Mouse (Mus musculus) midbrain, embryonic 15.5 days (tissue): Measurements from ENCODE around the gene Ndufa7. TPM values are rescaled to one million over a fixed set of nuclear protein-coding genes. Genes with fewer than 3 reads are reported as not detected.
"Not testable (repeated sequence)": the region's sequence is repeated elsewhere in the genome, so short reads cannot be mapped to it uniquely, and the experiment has no call there.

ENCODE experiments used
- ATAC-seq: fragments of 200-750 bp; cut with Nextera tagmentation; replicated peaks from 2 replicates; pipeline ENCODE4 v1.8.0; 2017; ENCODE audit warnings: moderate TSS enrichment
- H3K27ac ChIP-seq: fragments of 300-500 bp; sonication (generic); 2 replicates; pipeline ENCODE4 v1.5.1; 2015; ENCODE audit warnings: mild to moderate bottlenecking, inconsistent platforms
- H3K27me3 ChIP-seq: fragments of 300-500 bp; sonication (generic); replicated peaks from 2 replicates; pipeline ENCODE4 v1.6.1; 2015; ENCODE audit warnings: inconsistent platforms
- H3K36me3 ChIP-seq: fragments of 300-500 bp; sonication (generic); replicated peaks from 2 replicates; pipeline ENCODE4 v1.6.1; 2015; ENCODE audit warnings: inconsistent platforms
- H3K4me1 ChIP-seq: fragments of 300-500 bp; sonication (generic); 2 replicates; pipeline ENCODE4 v1.6.1; 2015; ENCODE audit warnings: inconsistent platforms
- H3K4me2 ChIP-seq: fragments of 300-500 bp; sonication (generic); 2 replicates; pipeline ENCODE4 v1.6.1; 2015; ENCODE audit warnings: inconsistent platforms, mild to moderate bottlenecking, moderate library complexity
- H3K4me3 ChIP-seq: fragments of 300-500 bp; sonication (generic); 2 replicates; pipeline ENCODE4 v1.5.1; 2015; ENCODE audit warnings: mild to moderate bottlenecking, inconsistent platforms
- H3K9ac ChIP-seq: fragments of 300-500 bp; sonication (generic); 2 replicates; pipeline ENCODE4 v1.6.1; 2015; ENCODE audit warnings: mild to moderate bottlenecking, inconsistent platforms
- H3K9me3 ChIP-seq: fragments of 300-500 bp; sonication (generic); 2 replicates; pipeline ENCODE4 v1.6.1; 2016; ENCODE audit warnings: inconsistent platforms
- WGBS: fragments of 180-500 bp; shearing (Covaris S2); methylation state at CpG from one replicate; pipeline ENCODE4 v1.1.7; 2015; ENCODE audit warnings: mixed read lengths; 5-methylcytosine and 5-hydroxymethylcytosine counted together
- microRNA-seq: library from miRNA; unstranded; fragments of <30 nt; microRNA quantifications from one replicate; pipeline ENCODE4, GENCODE M21; 2016
- polyA plus RNA-seq: library from polyadenylated mRNA; unstranded; fragments of >200 nt; fragmentation: Nextera tagmentation; extraction: Ambion mirVana; gene quantifications from 2 replicates; pipeline ENCODE4 v1.2.1, GENCODE M21; 2015

Gene Ndufa7
- polyA plus RNA-seq, 1 experiment from 2014 or later, result 467 TPM

GRCm38 (mm10) chr17:33844196-33844595, 19.8 kb downstream of the Ndufa7 start:
- Histone ChIP-seq H3K27me3 (no peaks in the 10 kb centered on the region), H3K9ac (peak overlapping the region; percentile 64; the same call in 1 of the 2 replicates), H3K4me3 (peak overlapping the region; percentile 69)

GRCm38 (mm10) chr17:33848139-33848538, 23.8 kb downstream of the Ndufa7 start:
- Histone ChIP-seq H3K4me2 (no peak overlapping the region), H3K36me3 (peaks cover 18% of the 10 kb centered on the region; the same call in 1 of the 2 replicates), H3K4me3 (no peak overlapping the region), H3K4me1 (peaks cover 20% of the 10 kb centered on the region), H3K9ac (no peak overlapping the region), H3K27me3 (no peaks in the 10 kb centered on the region), H3K27ac (no peak overlapping the region), H3K9me3 (no peaks in the 10 kb centered on the region)
- no peak for ATAC-seq
- 93% methylated on average over 8 of the region's 8 CpGs for WGBS

More at GRCm38 (mm10) chr17:33844196-33844595, 19.8 kb downstream of the Ndufa7 start:
- Histone ChIP-seq H3K36me3 (peaks cover 12% of the 10 kb centered on the region; the same call in 1 of the 2 replicates), H3K4me2 (peak overlapping the region; percentile 93), H3K4me1 (peaks cover 20% of the 10 kb centered on the region), H3K9me3 (no peaks in the 10 kb centered on the region), H3K27ac (no peak overlapping the region)
- no peak for ATAC-seq
- 91% methylated on average over 1 of the region's 1 CpGs for WGBS

- H3K4me3 ChIP-seq, result no peak overlapping the region
- WGBS, result 78% methylated on average over 1 of the region's 1 CpGs
- H3K4me2 ChIP-seq, result no peak overlapping the region
- H3K27ac ChIP-seq, result no peak overlapping the region
- no peak for ATAC-seq
- H3K27me3 ChIP-seq, result no peaks in the 10 kb centered on the region
- H3K9ac ChIP-seq, result no peak overlapping the region
- 0 out of 2 replicates have a peak, but pooled peaks cover under 1% of the 10 kb centered on the region for H3K9me3 ChIP-seq
- peaks cover 18% of the 10 kb centered on the region; the same call in 1 of the 2 replicates for H3K36me3 ChIP-seq
- no peaks in the 10 kb centered on the region for H3K4me1 ChIP-seq
Measured at GRCm38 (mm10) chr17:33851331-33851730, 27.0 kb downstream of the Ndufa7 start.

- H3K27me3 ChIP-seq, result no peaks in the 10 kb centered on the region
- no peaks in the 10 kb centered on the region for H3K36me3 ChIP-seq
- 60% methylated on average over 4 of the region's 4 CpGs for WGBS
- H3K9me3 ChIP-seq, result 0 out of 2 replicates have a peak, but pooled peaks cover 4% of the 10 kb centered on the region
- no peak overlapping the region for H3K4me2 ChIP-seq
- no peak for ATAC-seq
- no peak overlapping the region for H3K9ac ChIP-seq
- H3K4me1 ChIP-seq, result no peaks in the 10 kb centered on the region
- H3K4me3 ChIP-seq, result no peak overlapping the region
- H3K27ac ChIP-seq, result no peak overlapping the region
Measured at GRCm38 (mm10) chr17:33857816-33858215, 33.4 kb downstream of the Ndufa7 start.

GRCm38 (mm10) chr17:33865330-33866030, 41.1 kb downstream of the Ndufa7 start:
- WGBS, result 40% methylated on average over 9 of the region's 9 CpGs
- Histone ChIP-seq H3K36me3 (no peaks in the 10 kb centered on the region), H3K4me2 (no peak overlapping the region), H3K9ac (no peak overlapping the region), H3K9me3 (no peaks in the 10 kb centered on the region), H3K4me1 (no peaks in the 10 kb centered on the region), H3K27ac (no peak overlapping the region), H3K27me3 (no peaks in the 10 kb centered on the region), H3K4me3 (no peak overlapping the region)
- ATAC-seq, result no peak

- not testable (repeated sequence) for H3K4me1 ChIP-seq, H3K36me3 ChIP-seq, H3K9me3 ChIP-seq, H3K9ac ChIP-seq, H3K4me2 ChIP-seq, ATAC-seq, H3K27me3 ChIP-seq, H3K4me3 ChIP-seq, H3K27ac ChIP-seq
- 82% methylated on average over 3 of the region's 12 CpGs for WGBS
Measured at GRCm38 (mm10) chr17:33873537-33873936, 49.2 kb downstream of the Ndufa7 start, which contains the start of gene Gm7029. TSS of gene Gm7029 (plus strand) at chr17:33873837.

- 91% methylated on average over 11 of the region's 11 CpGs for WGBS
- Histone ChIP-seq H3K9me3 (no peaks in the 10 kb centered on the region), H3K27ac (no peak overlapping the region), H3K9ac (no peak overlapping the region), H3K36me3 (no peaks in the 10 kb centered on the region), H3K4me3 (no peak overlapping the region), H3K4me2 (no peak overlapping the region), H3K27me3 (no peaks in the 10 kb centered on the region), H3K4me1 (no peaks in the 10 kb centered on the region)
- ATAC-seq, result no peak
Measured at GRCm38 (mm10) chr17:33874411-33874810, 50.0 kb downstream of the Ndufa7 start.

- ATAC-seq, result not testable (repeated sequence)
- 80% methylated on average over 5 of the region's 5 CpGs for WGBS
Measured at GRCm38 (mm10) chr17:33875797-33876196, 51.4 kb downstream of the Ndufa7 start.

GRCm38 (mm10) chr17:33884320-33884719, 59.9 kb downstream of the Ndufa7 start:
- H3K4me1 ChIP-seq, H3K4me3 ChIP-seq, H3K27me3 ChIP-seq, ATAC-seq, H3K9ac ChIP-seq, H3K4me2 ChIP-seq, H3K9me3 ChIP-seq, H3K36me3 ChIP-seq, H3K27ac ChIP-seq: not testable (repeated sequence)
- WGBS, result 90% methylated on average over 10 of the region's 11 CpGs

More at GRCm38 (mm10) chr17:33875797-33876196, 51.4 kb downstream of the Ndufa7 start:
- not testable (repeated sequence) for H3K9me3 ChIP-seq, H3K4me1 ChIP-seq, H3K27ac ChIP-seq, H3K4me2 ChIP-seq, H3K9ac ChIP-seq, H3K36me3 ChIP-seq, H3K4me3 ChIP-seq, H3K27me3 ChIP-seq

GRCm38 (mm10) chr17:33887802-33888201, 63.4 kb downstream of the Ndufa7 start:
- H3K9ac ChIP-seq, H3K9me3 ChIP-seq, H3K4me2 ChIP-seq, H3K27me3 ChIP-seq, H3K4me3 ChIP-seq, H3K27ac ChIP-seq, H3K4me1 ChIP-seq, H3K36me3 ChIP-seq, ATAC-seq: not testable (repeated sequence)
- 82% methylated on average over 2 of the region's 2 CpGs for WGBS

Small RNA genes lying within 50 kb of the gene (microRNA-seq; reads per million reads assigned to microRNA genes)
- not detected for gene Gm27740

Other genes starting within 250 kb of the Ndufa7 start
- gene Zfp414, start 195.5 kb upstream of the Ndufa7 start, polyA plus RNA-seq, result 79.7 and 80.6 TPM in 2 replicates
- gene Pram1, start 186.5 kb upstream of the Ndufa7 start, polyA plus RNA-seq, result 0.59 and 0.83 TPM in 2 replicates
- 197 and 208 TPM in 2 replicates for gene Hnrnpm, start 137.7 kb upstream of the Ndufa7 start, polyA plus RNA-seq
- 71.2 and 79.2 TPM in 2 replicates for gene March2, start 105.9 kb upstream of the Ndufa7 start, polyA plus RNA-seq
- 630 and 639 TPM in 2 replicates for gene Rab11b, start 64.0 kb upstream of the Ndufa7 start, polyA plus RNA-seq
- 22.6 and 23.3 TPM in 2 replicates for gene Angptl4, start 42.7 kb upstream of the Ndufa7 start, polyA plus RNA-seq
- 51.5 and 53.4 TPM in 2 replicates for gene Kank3, start 14.1 kb upstream of the Ndufa7 start, polyA plus RNA-seq
- 476 TPM in 2 replicates for gene Rps28, start within 50 bp of the Ndufa7 start, polyA plus RNA-seq
- gene Cd320, start 18.5 kb downstream of the Ndufa7 start, polyA plus RNA-seq, result 50.8 and 58.9 TPM in 2 replicates
- not detected in 2 replicates for gene Gm7029, start 49.3 kb downstream of the Ndufa7 start, polyA plus RNA-seq
- gene Kifc1, start 66.1 kb downstream of the Ndufa7 start, polyA plus RNA-seq, result 1.5 and 2.6 TPM in 2 replicates
- gene Platr17, start 80.6 kb downstream of the Ndufa7 start, polyA plus RNA-seq, result 0.50 and 0.51 TPM in 2 replicates
- gene Daxx, start 84.8 kb downstream of the Ndufa7 start, polyA plus RNA-seq, result 59.4 and 61.1 TPM in 2 replicates
- gene Tapbp, start 91.3 kb downstream of the Ndufa7 start, polyA plus RNA-seq, result 23.6 and 28.6 TPM in 2 replicates
- 18.1 and 18.3 TPM in 2 replicates for gene Zbtb22, start 91.3 kb downstream of the Ndufa7 start, polyA plus RNA-seq
- 60.9 and 61.1 TPM in 2 replicates for gene Rgl2, start 105.0 kb downstream of the Ndufa7 start, polyA plus RNA-seq
- 178 TPM in 2 replicates for gene Pfdn6, start 115.8 kb downstream of the Ndufa7 start, polyA plus RNA-seq
- 25.9 and 26.2 TPM in 2 replicates for gene Wdr46, start 116.1 kb downstream of the Ndufa7 start, polyA plus RNA-seq
- gene B3galt4, start 126.9 kb downstream of the Ndufa7 start, polyA plus RNA-seq, result 14.9 and 15.1 TPM in 2 replicates
- 80.9 and 84.4 TPM in 2 replicates for gene Vps52, start 131.2 kb downstream of the Ndufa7 start, polyA plus RNA-seq
- 689 and 743 TPM in 2 replicates for gene Rps18, start 131.4 kb downstream of the Ndufa7 start, polyA plus RNA-seq
- gene H2-K1, start 175.8 kb downstream of the Ndufa7 start, polyA plus RNA-seq, result 19.0 and 20.1 TPM in 2 replicates
- gene Ring1, start 200.1 kb downstream of the Ndufa7 start, polyA plus RNA-seq, result 22.8 and 26.3 TPM in 2 replicates
- gene H2-Ke6, start 203.5 kb downstream of the Ndufa7 start, polyA plus RNA-seq, result 65.6 and 74.1 TPM in 2 replicates
- gene Slc39a7, start 207.1 kb downstream of the Ndufa7 start, polyA plus RNA-seq, result 178 and 184 TPM in 2 replicates
- gene Rxrb, start 207.2 kb downstream of the Ndufa7 start, polyA plus RNA-seq, result 64.7 and 65.5 TPM in 2 replicates
- gene Col11a2, start 214.9 kb downstream of the Ndufa7 start, polyA plus RNA-seq, result 3.2 and 4.8 TPM in 2 replicates